9 mouse cellular contexts compared by ENCODE assay signal in the genomic region with DNA sequence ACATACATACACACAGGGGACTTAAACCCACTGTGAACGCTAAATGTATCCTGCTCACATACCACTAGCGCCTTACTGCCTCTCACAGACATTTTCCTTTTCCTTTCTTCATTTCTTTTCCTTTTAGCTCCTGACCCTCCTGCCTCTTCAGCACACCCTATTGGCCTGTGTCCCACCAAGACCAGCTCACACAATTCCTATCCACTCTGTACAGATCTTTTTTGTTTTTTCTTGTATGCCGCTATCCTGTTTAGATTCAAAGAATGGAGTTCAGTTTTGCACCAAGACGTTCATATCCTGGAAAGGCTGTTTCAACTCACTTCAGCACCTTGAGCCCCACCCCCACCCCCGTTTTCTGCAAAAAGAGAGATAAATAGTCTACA. TPM values are rescaled to one million over a fixed set of nuclear protein-coding genes. Genes with fewer than 3 reads are reported as not detected.
DNase-seq lines count a peak whose midpoint lies in the region; ATAC-seq lines count a peak whose summit lies in the region.
"Had no signal": no experiment of that assay in that cellular context is flagged by ENCODE, and none has a peak within 500 bp of the region (broad histone marks: within the 10 kb centered on the region; RNA-seq: fewer than 3 reads in every experiment).

No protein-coding gene starts in this region.

- H3K4me2 ChIP-seq in neural tube, embryonic 11.5 days (ENCODE audit: low read depth), result peak overlapping the region; percentile 70
- H3K4me2 ChIP-seq in limb, embryonic 15.5 days, result peak overlapping the region; percentile 56

- H3K4me1 ChIP-seq in heart, embryonic 10.5 days, result peaks cover 51% of the 10 kb centered on the region
- H3K4me1 ChIP-seq in neural tube, embryonic 11.5 days (ENCODE audit: control insufficient read depth, insufficient read depth, low read length), result peaks cover 25% of the 10 kb centered on the region
- H3K4me1 ChIP-seq in limb, embryonic 15.5 days, result peaks cover 60% of the 10 kb centered on the region

- peak overlapping the region; percentile 56 for H3K4me3 ChIP-seq in heart, embryonic 10.5 days
- peak overlapping the region; percentile 33 for H3K4me3 ChIP-seq in neural tube, embryonic 11.5 days (ENCODE audit: low read depth, low read length)
- H3K4me3 ChIP-seq in limb, embryonic 15.5 days, result peak overlapping the region; percentile 37

- 21% methylated on average over 5 of the region's 5 CpGs for WGBS in heart, embryonic 10.5 days
- 36% methylated on average over 5 of the region's 5 CpGs for WGBS in neural tube, embryonic 11.5 days
- WGBS in limb, embryonic 15.5 days, result 48% methylated on average over 5 of the region's 5 CpGs

- peak overlapping the region; percentile 74 for H3K9ac ChIP-seq in neural tube, embryonic 11.5 days (ENCODE audit: low read length)
- H3K9ac ChIP-seq in limb, embryonic 15.5 days, result no peak overlapping the region

- peaks cover 45% of the 10 kb centered on the region for H3K27me3 ChIP-seq in heart, embryonic 10.5 days (ENCODE audit: insufficient read depth, poor library complexity, severe bottlenecking)
- no peaks in the 10 kb centered on the region for H3K27me3 ChIP-seq in neural tube, embryonic 11.5 days (ENCODE audit: control insufficient read depth, insufficient read depth, low read length)
- no peaks in the 10 kb centered on the region for H3K27me3 ChIP-seq in limb, embryonic 15.5 days

- peak overlapping the region; percentile 89 for H3K27ac ChIP-seq in heart, embryonic 10.5 days
- peak overlapping the region; percentile 95 for H3K27ac ChIP-seq in neural tube, embryonic 11.5 days (ENCODE audit: low read depth, low read length)
- H3K27ac ChIP-seq in limb, embryonic 15.5 days, result peak overlapping the region; percentile 80

- ATAC-seq in neural tube, embryonic 11.5 days (ENCODE audit: insufficient read depth, low FRiP score, low TSS enrichment), result no peak
- no peak for ATAC-seq in limb, embryonic 15.5 days (ENCODE audit: insufficient number of reproducible peaks, low FRiP score, low TSS enrichment, low read depth)

- no peaks in the 10 kb centered on the region; the same call in 1 of the 2 replicates for H3K9me3 ChIP-seq in heart, embryonic 10.5 days
- H3K9me3 ChIP-seq in neural tube, embryonic 11.5 days (ENCODE audit: control insufficient read depth, low read length), result no peaks in the 10 kb centered on the region
- no peaks in the 10 kb centered on the region for H3K9me3 ChIP-seq in limb, embryonic 15.5 days

- peaks cover 25% of the 10 kb centered on the region for H3K36me3 ChIP-seq in heart, embryonic 10.5 days
- peaks cover 3% of the 10 kb centered on the region for H3K36me3 ChIP-seq in neural tube, embryonic 11.5 days (ENCODE audit: control insufficient read depth, insufficient read depth, low read length)
- H3K36me3 ChIP-seq in limb, embryonic 15.5 days, result peaks cover 14% of the 10 kb centered on the region

- no peak for DNase-seq in heart, embryonic 10.5 days (ENCODE audit: low spot score)
- DNase-seq in heart, adult 8-10 months (ENCODE audit: low spot score), result no peak
- DNase-seq in neural tube, embryonic 11.5 days (ENCODE audit: low spot score), result no peak
- no peak for DNase-seq in neural tube, embryonic 10.5 days (ENCODE audit: extremely low spot score, low spot score)
- DNase-seq in spleen, postnatal 36 days (ENCODE audit: low spot score in 2 of 2), result no peak
- no peak for DNase-seq in adrenal gland, postnatal 25 days
- no peak for DNase-seq in adrenal gland, adult 2 months
- DNase-seq: lung, postnatal 14 days had no signal

RNA-seq across cellular contexts. Expression of a gene that starts 5.9 kb away (rescaled TPM):
- polyA plus RNA-seq in heart, embryonic 10.5 days (2016; fragmentation: Nextera tagmentation; extraction: Ambion mirVana), result 109 and 158 TPM in 2 replicates
- 10 to 100 TPM; 23.8 to 30.0 (median 29.5) TPM for total RNA-seq in heart, adult 8-10 months (2022)
- 95.8 and 98.1 TPM in 2 replicates for polyA plus RNA-seq in neural tube, embryonic 11.5 days (2014; fragmentation: Nextera tagmentation; extraction: Ambion mirVana)
- polyA plus RNA-seq in limb, embryonic 15.5 days (2015; fragmentation: Nextera tagmentation; extraction: Ambion mirVana), result 81.7 and 85.2 TPM in 2 replicates
- 41.7 and 54.6 TPM in 2 replicates for total RNA-seq in adrenal gland, postnatal 25 days (2021)
- total RNA-seq in adrenal gland, adult 2 months (2021), result 10 to 100 TPM; 30.0 to 58.8 TPM
- 58.0 and 61.6 TPM in 2 replicates for polyA plus RNA-seq in adrenal gland, adult 2 months (2012; rRNA removed)

RNA-seq across cellular contexts. Expression of a gene that starts 25.0 kb away (rescaled TPM):
- 34.7 and 43.5 TPM in 2 replicates for polyA plus RNA-seq in heart, embryonic 10.5 days (2016; fragmentation: Nextera tagmentation; extraction: Ambion mirVana)
- 10 to 100 TPM; 18.4 to 22.2 (median 21.2) TPM for total RNA-seq in heart, adult 8-10 months (2022)
- polyA plus RNA-seq in neural tube, embryonic 11.5 days (2014; fragmentation: Nextera tagmentation; extraction: Ambion mirVana), result 42.9 and 46.1 TPM in 2 replicates
- 36.2 and 42.2 TPM in 2 replicates for polyA plus RNA-seq in limb, embryonic 15.5 days (2015; fragmentation: Nextera tagmentation; extraction: Ambion mirVana)
- total RNA-seq in adrenal gland, postnatal 25 days (2021), result 22.4 and 26.9 TPM in 2 replicates
- 10 to 100 TPM; 18.6 to 25.3 TPM for total RNA-seq in adrenal gland, adult 2 months (2021)
- polyA plus RNA-seq in adrenal gland, adult 2 months (2012; rRNA removed), result 22.5 and 23.4 TPM in 2 replicates

RNA-seq across cellular contexts. Expression of a gene that starts 31.1 kb away (rescaled TPM):
- polyA plus RNA-seq in heart, embryonic 10.5 days (2016; fragmentation: Nextera tagmentation; extraction: Ambion mirVana), result 17.5 and 18.6 TPM in 2 replicates
- total RNA-seq in heart, adult 8-10 months (2022), result 10 to 100 TPM; 30.4 to 34.9 (median 31.8) TPM
- polyA plus RNA-seq in neural tube, embryonic 11.5 days (2014; fragmentation: Nextera tagmentation; extraction: Ambion mirVana), result 13.1 and 15.0 TPM in 2 replicates
- polyA plus RNA-seq in limb, embryonic 15.5 days (2015; fragmentation: Nextera tagmentation; extraction: Ambion mirVana), result 14.3 and 14.4 TPM in 2 replicates
- 41.5 and 65.4 TPM in 2 replicates for total RNA-seq in adrenal gland, postnatal 25 days (2021)
- 10 to 100 TPM; 36.4 to 38.6 TPM for total RNA-seq in adrenal gland, adult 2 months (2021)
- 75.5 and 77.3 TPM in 2 replicates for polyA plus RNA-seq in adrenal gland, adult 2 months (2012; rRNA removed)

RNA-seq across cellular contexts. Expression of a gene that starts 55.0 kb away (rescaled TPM):
- 0.52 and 0.60 TPM in 2 replicates for polyA plus RNA-seq in heart, embryonic 10.5 days (2016; fragmentation: Nextera tagmentation; extraction: Ambion mirVana)
- not detected for total RNA-seq in heart, adult 8-10 months (2022)
- 0.09 TPM in 1 of 2 replicates, not detected in the other for polyA plus RNA-seq in neural tube, embryonic 11.5 days (2014; fragmentation: Nextera tagmentation; extraction: Ambion mirVana)
- 0.09 and 0.10 TPM in 2 replicates for polyA plus RNA-seq in limb, embryonic 15.5 days (2015; fragmentation: Nextera tagmentation; extraction: Ambion mirVana)
- not detected in 2 replicates for total RNA-seq in adrenal gland, postnatal 25 days (2021)
- total RNA-seq in adrenal gland, adult 2 months (2021), result not detected
- 0.18 TPM in 1 of 2 replicates, not detected in the other for polyA plus RNA-seq in adrenal gland, adult 2 months (2012; rRNA removed)
